In genomic region chr13:103612720-103613332, GRCm38 (mm10) we compare ENCODE assay signal across 11 mouse cellular contexts.
DNase-seq lines count a peak whose midpoint lies in the region; ATAC-seq lines count a peak whose summit lies in the region.
"Had no signal": no experiment of that assay in that cellular context is flagged by ENCODE, and none has a peak within 500 bp of the region (broad histone marks: within the 10 kb centered on the region; RNA-seq: fewer than 3 reads in every experiment).

No protein-coding gene starts in this region.

- WGBS in hindbrain, embryonic 12.5 days = 61% methylated on average over 11 of the region's 11 CpGs
- 65% methylated on average over 11 of the region's 11 CpGs for WGBS in hindbrain, embryonic 10.5 days
- WGBS in embryonic facial prominence, embryonic 15.5 days = 14% methylated on average over 11 of the region's 11 CpGs
- WGBS in midbrain, embryonic 16.5 days = 48% methylated on average over 11 of the region's 11 CpGs

- H3K27ac ChIP-seq in hindbrain, embryonic 12.5 days = no peak overlapping the region; the same call in 1 of the 2 replicates
- H3K27ac ChIP-seq in hindbrain, embryonic 10.5 days = no peak overlapping the region; the same call in 1 of the 2 replicates
- 0 out of 2 replicates have a peak overlapping the region, but pooled peaks have one; percentile 9 for H3K27ac ChIP-seq in embryonic facial prominence, embryonic 15.5 days (replicated peaks)
- peak overlapping the region; percentile 39 for H3K27ac ChIP-seq in midbrain, embryonic 16.5 days (ENCODE audit: low read length)
- H3K27ac ChIP-seq: neural tube, embryonic 12.5 days had no signal

- no peak overlapping the region for H3K4me3 ChIP-seq in hindbrain, embryonic 12.5 days
- no peak overlapping the region for H3K4me3 ChIP-seq in hindbrain, embryonic 10.5 days
- peak overlapping the region; percentile 14 for H3K4me3 ChIP-seq in embryonic facial prominence, embryonic 15.5 days (replicated peaks)
- no peak overlapping the region for H3K4me3 ChIP-seq in midbrain, embryonic 16.5 days (ENCODE audit: low read depth, low read length)
- H3K4me3 ChIP-seq: neural tube, embryonic 12.5 days had no signal

- no peak for DNase-seq in hindbrain, embryonic 10.5 days (ENCODE audit: low spot score)
- DNase-seq in embryo, embryonic 11 days = peak; percentile 29
- DNase-seq in cerebellum, adult 11-12 months = no peak
- DNase-seq in layer of hippocampus, postnatal 25 days (ENCODE audit: extremely low spot score in 1 of 2, low spot score in 1 of 2) = no peak
- DNase-seq: liver; lung, postnatal 14 days; thymus, adult 18-20 months had no signal

- peak overlapping the region; percentile 13; the same call in 1 of the 2 replicates for H3K4me2 ChIP-seq in hindbrain, embryonic 12.5 days (replicated peaks)
- peak overlapping the region; percentile 38 for H3K4me2 ChIP-seq in embryonic facial prominence, embryonic 15.5 days (replicated peaks)
- H3K4me2 ChIP-seq in midbrain, embryonic 16.5 days (ENCODE audit: low read length) = peak overlapping the region; percentile 31
- H3K4me2 ChIP-seq: neural tube, embryonic 12.5 days had no signal

- ATAC-seq in hindbrain, embryonic 12.5 days (ENCODE audit: low FRiP score) = no peak
- ATAC-seq in embryonic facial prominence, embryonic 15.5 days (ENCODE audit: insufficient number of reproducible peaks, low FRiP score, low TSS enrichment, low read depth) = peak; percentile 43; the same call in 1 of the 2 replicates
- ATAC-seq in midbrain, embryonic 16.5 days = peak; percentile 73; the same call in 1 of the 2 replicates

- H3K4me1 ChIP-seq in hindbrain, embryonic 12.5 days = no peaks in the 10 kb centered on the region
- H3K4me1 ChIP-seq in hindbrain, embryonic 10.5 days (replicated peaks) = peaks cover 16% of the 10 kb centered on the region
- peaks cover 12% of the 10 kb centered on the region for H3K4me1 ChIP-seq in embryonic facial prominence, embryonic 15.5 days
- peaks cover 8% of the 10 kb centered on the region; the same call in 1 of the 2 replicates for H3K4me1 ChIP-seq in midbrain, embryonic 16.5 days (ENCODE audit: control insufficient read depth, insufficient read depth, low read length)
- H3K4me1 ChIP-seq: neural tube, embryonic 12.5 days had no signal

- no peaks in the 10 kb centered on the region for H3K9me3 ChIP-seq in hindbrain, embryonic 12.5 days (replicated peaks)
- no peaks in the 10 kb centered on the region for H3K9me3 ChIP-seq in hindbrain, embryonic 10.5 days
- H3K9me3 ChIP-seq in embryonic facial prominence, embryonic 15.5 days (replicated peaks) = no peaks in the 10 kb centered on the region
- H3K9me3 ChIP-seq in midbrain, embryonic 16.5 days (replicated peaks; ENCODE audit: control insufficient read depth, low read length, poor library complexity, severe bottlenecking) = no peaks in the 10 kb centered on the region
- H3K9me3 ChIP-seq: neural tube, embryonic 12.5 days had no signal

- no peaks in the 10 kb centered on the region for H3K36me3 ChIP-seq in hindbrain, embryonic 12.5 days
- no peaks in the 10 kb centered on the region for H3K36me3 ChIP-seq in hindbrain, embryonic 10.5 days
- no peaks in the 10 kb centered on the region for H3K36me3 ChIP-seq in embryonic facial prominence, embryonic 15.5 days
- no peaks in the 10 kb centered on the region for H3K36me3 ChIP-seq in midbrain, embryonic 16.5 days (ENCODE audit: control insufficient read depth, insufficient read depth, low read length)
- H3K36me3 ChIP-seq: neural tube, embryonic 12.5 days had no signal

- no peak overlapping the region; the same call in 1 of the 2 replicates for H3K9ac ChIP-seq in hindbrain, embryonic 12.5 days
- no peak overlapping the region for H3K9ac ChIP-seq in embryonic facial prominence, embryonic 15.5 days
- peak overlapping the region; percentile 33; the same call in 1 of the 2 replicates for H3K9ac ChIP-seq in midbrain, embryonic 16.5 days (ENCODE audit: low read depth, low read length)
- H3K9ac ChIP-seq: neural tube, embryonic 12.5 days had no signal

- no peaks in the 10 kb centered on the region; the same call in 1 of the 2 replicates for H3K27me3 ChIP-seq in hindbrain, embryonic 12.5 days
- no peaks in the 10 kb centered on the region for H3K27me3 ChIP-seq in hindbrain, embryonic 10.5 days (ENCODE audit: insufficient read depth, poor library complexity, severe bottlenecking)
- H3K27me3 ChIP-seq in embryonic facial prominence, embryonic 15.5 days = no peaks in the 10 kb centered on the region
- H3K27me3 ChIP-seq in midbrain, embryonic 16.5 days (ENCODE audit: control insufficient read depth, insufficient read depth, low read depth, low read length) = no peaks in the 10 kb centered on the region
- H3K27me3 ChIP-seq: neural tube, embryonic 12.5 days had no signal

Comparison
In these comparisons a context has a peak if more than half of its experiments do, and no peak if none do; other contexts are left out.
1. H3K27ac ChIP-seq: peak in embryonic facial prominence, embryonic 15.5 days (single experiment) and midbrain, embryonic 16.5 days (single experiment); none in hindbrain, embryonic 12.5 days (single experiment) and hindbrain, embryonic 10.5 days (single experiment).
2. Peak in every context shown above with its lines, with median percentiles within 50 percentile points of each other: H3K4me2 ChIP-seq.